Mouse (Mus musculus) frontal cortex, adult 2 months (tissue): ENCODE measurements at regions not wholly inside any gene's neighbourhood (a gene's known extent, or its start where the extent isn't known, plus 50 kb on each side); places are given as distances from the start of the nearest gene placed in this dataset.
"Not testable (repeated sequence)": the region's sequence is repeated elsewhere in the genome, so short reads cannot be mapped to it uniquely, and the experiment has no call there.

ENCODE experiments used
- DNase-seq, 2 experiments: peaks; one replicate each; pipeline ENCODE4 v3.0.0; 2022; ENCODE audit warnings: low spot score in 1 of 2; ENCODE audit errors: extremely low spot score in 1 of 2

- DNase-seq = no peak
Observed at GRCm38 (mm10) chr8:5523281-5523680, 418.1 kb upstream of the Slc10a2 start.

GRCm38 (mm10) chr8:5495861-5496260, 390.7 kb upstream of the Slc10a2 start:
- DNase-seq = no peak

GRCm38 (mm10) chr8:5490491-5490890, 385.3 kb upstream of the Slc10a2 start:
- no peak for DNase-seq

GRCm38 (mm10) chr8:5482938-5483337, 377.8 kb upstream of the Slc10a2 start:
- DNase-seq = no peak

DNA sequence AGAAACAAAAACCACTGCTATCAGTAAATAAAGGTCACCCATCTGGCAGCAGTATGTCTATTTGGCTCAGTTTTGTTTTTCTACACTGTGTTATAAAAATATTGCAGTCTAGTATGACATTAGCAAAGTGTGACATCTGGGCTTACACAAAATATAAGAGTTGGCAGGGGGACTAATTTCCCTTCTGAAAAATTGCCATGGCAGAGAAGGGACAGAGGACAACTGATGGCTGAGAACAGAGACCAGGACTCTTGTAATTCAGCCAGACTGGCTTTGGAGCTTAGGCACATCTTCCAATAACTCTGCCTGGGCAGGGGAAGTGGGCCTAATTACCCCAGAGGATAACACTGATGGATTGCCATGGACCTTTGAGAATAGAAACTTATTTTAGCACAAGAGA, 367.8 kb upstream of the Slc10a2 start:
- DNase-seq = no peak

GRCm38 (mm10) chr8:5472582-5472981, 367.4 kb upstream of the Slc10a2 start:
- DNase-seq = no peak

DNA sequence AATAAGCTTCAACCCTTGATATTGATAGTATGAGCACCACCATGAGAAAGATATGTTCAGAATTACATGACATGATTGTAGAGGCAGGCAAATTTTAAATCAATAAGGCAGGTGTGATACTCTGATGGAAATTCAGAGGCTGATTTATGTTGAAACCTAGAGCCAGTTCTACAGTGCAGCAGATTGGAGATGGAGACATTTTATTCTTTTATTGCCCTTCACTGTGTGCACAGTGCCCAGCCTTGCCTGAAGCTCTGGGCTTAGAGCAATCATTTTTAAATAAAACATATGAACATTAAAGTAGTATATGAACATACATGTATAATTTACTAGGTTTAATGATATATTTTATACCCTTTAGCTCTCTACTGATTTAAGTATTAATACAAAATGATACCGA, 352.5 kb upstream of the Slc10a2 start:
- no peak for DNase-seq

GRCm38 (mm10) chr8:5453469-5453868, 348.3 kb upstream of the Slc10a2 start:
- no peak for DNase-seq

DNA sequence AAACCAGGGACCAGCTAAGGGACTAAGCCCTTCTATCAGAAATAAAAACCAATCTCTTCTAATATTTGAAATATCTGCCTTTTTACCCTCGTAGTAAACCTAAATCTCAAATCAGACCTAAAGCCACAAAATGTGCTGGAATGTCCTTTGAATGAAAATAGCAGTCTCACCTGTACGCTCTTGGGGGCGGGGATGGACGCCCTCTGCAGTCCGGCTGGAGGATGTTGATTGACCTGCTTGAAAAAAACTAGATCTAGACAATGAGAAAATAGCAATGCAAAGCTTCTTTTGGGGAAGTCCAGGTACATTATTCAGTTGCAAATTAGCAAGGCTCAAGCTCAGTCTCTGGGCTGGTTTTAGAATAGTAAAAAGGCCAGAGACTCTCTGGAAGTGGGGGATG, 337.1 kb upstream of the Slc10a2 start:
- not testable (repeated sequence) for DNase-seq

GRCm38 (mm10) chr8:5440404-5440803, 335.3 kb upstream of the Slc10a2 start:
- not testable (repeated sequence) for DNase-seq

GRCm38 (mm10) chr8:5439054-5439453, 333.9 kb upstream of the Slc10a2 start:
- no peak for DNase-seq

DNA sequence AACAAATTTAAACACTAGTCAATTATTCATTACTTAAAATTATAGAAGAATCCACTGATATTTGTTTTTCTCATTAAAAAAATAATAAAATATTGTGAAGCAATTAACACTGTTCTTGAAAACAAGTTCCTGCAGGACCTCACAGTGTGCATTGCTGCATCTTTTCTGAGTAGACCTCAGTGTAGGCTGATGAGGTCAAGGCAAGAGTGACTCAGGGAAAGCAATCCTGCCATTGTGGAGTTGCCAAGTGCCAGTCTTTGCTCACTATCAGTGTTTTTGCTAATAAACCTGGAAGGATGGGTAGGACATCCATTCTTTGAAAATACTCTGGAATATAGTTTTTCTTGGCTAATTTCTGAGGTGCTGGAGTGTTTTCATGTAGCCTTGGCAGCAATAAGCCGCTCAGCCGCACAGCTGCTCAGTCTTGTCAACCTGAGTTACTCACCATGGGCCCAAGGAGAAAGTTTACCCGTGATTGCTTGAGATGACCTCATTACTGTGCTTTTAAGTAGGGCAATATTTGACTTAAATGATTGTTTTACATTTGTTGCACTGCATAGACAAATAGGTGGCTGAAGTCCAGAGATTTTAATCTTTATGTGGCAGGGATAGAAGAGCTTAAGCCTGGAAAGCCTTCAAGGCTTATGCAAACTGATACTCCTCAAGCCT, 323.3 kb upstream of the Slc10a2 start:
- DNase-seq = no peak

GRCm38 (mm10) chr8:5416841-5417240, 311.7 kb upstream of the Slc10a2 start:
- not testable (repeated sequence) for DNase-seq

GRCm38 (mm10) chr8:5384851-5385250, 279.7 kb upstream of the Slc10a2 start:
- DNase-seq = no peak

DNA sequence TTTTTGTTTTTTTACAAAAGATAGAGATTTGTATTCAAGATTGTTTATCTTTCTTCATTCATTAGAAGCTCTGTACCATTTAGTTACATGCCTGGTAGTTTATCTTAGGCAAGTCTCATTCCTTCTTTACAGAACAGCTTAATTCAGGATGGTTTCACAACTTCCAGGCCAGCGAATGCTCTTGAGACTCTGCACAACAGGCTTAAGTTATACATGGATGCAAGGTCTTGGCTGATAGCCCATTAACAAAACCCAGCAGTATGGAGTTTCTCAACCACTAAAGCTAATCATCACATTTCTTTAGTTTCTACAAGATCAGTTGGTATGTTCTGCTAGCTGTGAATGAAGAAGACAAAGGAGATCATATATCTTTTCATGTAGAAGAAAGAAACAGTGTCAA, 272.9 kb upstream of the Slc10a2 start:
- DNase-seq = no peak

DNA sequence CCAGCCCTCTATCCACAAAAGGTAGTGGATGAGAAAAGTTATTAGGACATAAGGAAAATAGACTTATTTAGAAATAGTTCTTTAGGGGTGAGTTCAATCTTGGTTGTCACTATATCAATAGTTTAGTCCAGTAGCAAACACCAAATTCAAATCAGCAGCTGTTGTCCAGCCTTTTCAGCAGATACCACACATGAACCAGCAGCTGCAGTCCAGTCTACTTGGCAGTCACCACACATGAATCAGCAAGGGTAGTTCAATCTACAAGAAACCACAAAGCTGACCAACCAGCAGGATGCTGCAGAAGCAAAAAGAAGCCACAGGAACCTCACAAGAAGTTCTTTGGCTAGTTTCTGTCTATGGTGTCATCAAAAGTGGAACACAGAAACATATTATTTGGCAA, 234.8 kb upstream of the Slc10a2 start:
- no peak for DNase-seq

DNA sequence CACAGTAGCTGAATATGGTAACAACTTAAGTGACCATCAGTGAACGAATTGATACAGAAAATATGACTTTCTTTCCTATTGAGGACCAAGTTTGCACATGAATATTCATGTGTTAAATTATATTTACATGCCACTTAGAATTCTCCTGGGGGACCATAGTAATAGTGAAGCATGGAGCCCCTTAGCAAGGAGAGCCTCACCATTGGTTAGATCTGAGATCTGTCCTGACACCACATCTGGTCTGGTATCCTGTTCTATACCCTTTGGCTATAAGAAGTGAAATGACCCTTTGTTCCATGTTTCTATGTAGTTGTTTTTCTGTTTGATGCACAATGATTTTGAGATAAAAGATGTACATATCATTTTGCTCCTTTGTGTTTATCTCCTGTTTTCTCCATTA, 209.4 kb upstream of the Slc10a2 start:
- no peak for DNase-seq

- no peak for DNase-seq
Observed at GRCm38 (mm10) chr8:5299982-5300381, 194.8 kb upstream of the Slc10a2 start.

GRCm38 (mm10) chr8:5297190-5297589, 192.0 kb upstream of the Slc10a2 start:
- DNase-seq = peak in 1 of 2 experiments; percentile 25

- no peak for DNase-seq
Observed at GRCm38 (mm10) chr8:5285708-5286161, 180.6 kb upstream of the Slc10a2 start.

DNA sequence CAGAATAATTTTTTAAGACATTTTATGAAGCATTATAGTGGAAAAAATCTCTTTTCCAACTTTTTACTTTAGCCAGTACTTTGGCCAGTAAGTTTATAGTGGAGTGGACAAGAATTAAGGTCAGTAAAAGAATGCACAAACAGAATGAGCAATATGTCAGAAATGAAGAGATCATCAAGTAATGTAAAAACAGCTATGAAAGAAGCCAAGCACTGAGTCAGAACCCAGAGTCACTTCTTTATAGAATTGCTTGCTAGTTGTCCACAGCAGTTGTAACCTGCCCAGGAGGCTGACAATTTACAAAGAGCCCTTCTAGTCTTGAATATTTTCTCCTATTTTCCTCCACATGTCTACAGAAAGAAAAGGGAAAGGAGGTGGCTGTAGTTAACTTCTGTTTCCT, 178.6 kb upstream of the Slc10a2 start:
- no peak for DNase-seq

- DNase-seq = no peak
Observed at GRCm38 (mm10) chr8:5262316-5262715, 157.2 kb upstream of the Slc10a2 start.

- DNase-seq = peak; percentile 2
Observed at GRCm38 (mm10) chr8:5241871-5242270, 136.7 kb upstream of the Slc10a2 start.
